Mouse (Mus musculus): ENCODE measurements at regions not wholly inside any gene's neighbourhood (a gene's known extent, or its start where the extent isn't known, plus 50 kb on each side); places are given as distances from the start of the nearest gene placed in this dataset.
A peak's percentile ranks its signal among the peaks of the same experiment; 100 is the strongest.

DNA sequence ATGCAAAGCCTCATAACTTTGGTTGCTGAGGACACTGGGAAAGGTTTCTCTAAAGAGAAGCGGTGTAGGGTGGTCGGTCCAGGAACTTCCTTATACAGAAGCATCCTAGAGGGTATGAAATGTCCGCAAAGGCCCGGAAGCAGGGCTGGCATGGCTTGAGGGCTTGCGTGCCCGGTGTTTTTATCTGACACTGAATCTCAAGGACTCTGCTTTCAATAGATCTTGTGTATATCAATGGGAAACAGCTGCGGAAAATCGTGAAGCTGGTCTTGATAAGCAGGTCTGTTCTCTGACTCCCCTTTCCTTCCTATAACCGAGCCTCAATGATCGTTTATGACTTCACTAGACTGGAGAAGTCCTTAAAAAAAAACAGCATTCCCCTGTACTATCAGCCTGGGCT, 580.4 kb upstream of the Gm19410 start:
- Histone ChIP-seq H3K27ac (ENCODE audit: low read length) (no peak overlapping the region), H3K36me3 (ENCODE audit: control insufficient read depth, insufficient read depth) (no peaks in the 10 kb centered on the region), H3K9me3 (replicated peaks; ENCODE audit: control insufficient read depth, low read length) (no peaks in the 10 kb centered on the region), H3K4me1 (ENCODE audit: control insufficient read depth, insufficient read depth, low read length) (no peaks in the 10 kb centered on the region), H3K27me3 (ENCODE audit: control insufficient read depth, insufficient read depth, low read length) (no peaks in the 10 kb centered on the region), H3K4me3 (ENCODE audit: low read length) (no peak overlapping the region), H3K9ac (ENCODE audit: low read length) (no peak overlapping the region), H3K4me2 (ENCODE audit: low read depth, low read length) (no peak overlapping the region)
- 62% methylated on average over 10 of the region's 10 CpGs for WGBS
- no peak for ATAC-seq (replicated peaks; ENCODE audit: extremely low read depth, insufficient read depth, low FRiP score)

DNA sequence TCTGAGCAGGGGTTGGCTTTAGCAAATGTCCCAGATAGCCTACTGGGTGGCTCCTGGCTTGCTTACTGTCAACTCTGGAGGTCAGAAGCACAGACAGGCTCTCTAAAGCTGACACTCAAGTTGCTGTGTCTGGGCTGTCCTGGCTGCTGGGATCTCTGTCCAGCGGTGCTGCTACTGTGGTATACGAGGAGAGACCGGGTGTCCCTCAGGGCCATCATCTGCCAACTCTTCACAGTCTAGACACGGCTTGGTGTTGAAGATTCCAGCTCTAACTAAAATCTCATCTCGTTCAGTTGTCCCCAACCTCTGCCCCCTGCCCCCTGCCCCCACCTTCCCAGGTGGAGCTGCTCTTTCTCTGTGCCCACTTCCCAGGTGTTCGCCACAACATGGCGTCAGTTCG, 577.1 kb upstream of the Gm19410 start:
- no peak overlapping the region for H3K4me3 ChIP-seq (ENCODE audit: low read length)
- H3K27ac ChIP-seq (ENCODE audit: low read length) = no peak overlapping the region
- no peaks in the 10 kb centered on the region for H3K36me3 ChIP-seq (ENCODE audit: control insufficient read depth, insufficient read depth)
- H3K27me3 ChIP-seq (ENCODE audit: control insufficient read depth, insufficient read depth, low read length) = no peaks in the 10 kb centered on the region
- peaks cover 2% of the 10 kb centered on the region; the same call in 1 of the 2 replicates for H3K4me1 ChIP-seq (ENCODE audit: control insufficient read depth, insufficient read depth, low read length)
- no peak overlapping the region for H3K4me2 ChIP-seq (ENCODE audit: low read depth, low read length)
- ATAC-seq (replicated peaks; ENCODE audit: extremely low read depth, insufficient read depth, low FRiP score) = no peak
- no peak overlapping the region for H3K9ac ChIP-seq (ENCODE audit: low read length)
- no peaks in the 10 kb centered on the region for H3K9me3 ChIP-seq (replicated peaks; ENCODE audit: control insufficient read depth, low read length)
- 86% methylated on average over 8 of the region's 8 CpGs for WGBS

DNA sequence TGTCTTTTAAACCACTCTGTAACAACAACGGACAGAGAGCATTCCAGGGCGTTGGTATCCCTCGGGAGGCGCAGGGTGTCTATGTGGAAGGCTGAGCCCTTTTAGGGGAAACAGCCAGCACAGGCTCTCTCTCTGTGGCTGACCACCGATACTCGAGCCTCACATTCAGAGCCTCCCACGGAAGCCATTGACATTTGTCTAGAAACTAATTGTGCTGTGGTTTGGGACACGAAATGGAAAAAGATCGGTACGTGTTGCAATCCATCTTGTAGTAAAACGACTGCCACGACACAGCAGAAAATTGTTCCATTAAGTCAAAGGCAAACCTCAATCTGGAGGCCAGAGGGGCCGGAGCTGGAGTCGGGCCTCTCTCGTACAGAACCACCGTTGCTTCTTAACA, 575.9 kb upstream of the Gm19410 start:
- Histone ChIP-seq H3K36me3 (ENCODE audit: control insufficient read depth, insufficient read depth) (no peaks in the 10 kb centered on the region), H3K4me3 (ENCODE audit: low read length) (no peak overlapping the region), H3K27me3 (ENCODE audit: control insufficient read depth, insufficient read depth, low read length) (no peaks in the 10 kb centered on the region), H3K9ac (ENCODE audit: low read length) (no peak overlapping the region), H3K9me3 (replicated peaks; ENCODE audit: control insufficient read depth, low read length) (0 out of 2 replicates have a peak, but pooled peaks cover 5% of the 10 kb centered on the region), H3K27ac (ENCODE audit: low read length) (no peak overlapping the region), H3K4me2 (ENCODE audit: low read depth, low read length) (no peak overlapping the region), H3K4me1 (ENCODE audit: control insufficient read depth, insufficient read depth, low read length) (peaks cover 6% of the 10 kb centered on the region; the same call in 1 of the 2 replicates)
- no peak for ATAC-seq (replicated peaks; ENCODE audit: extremely low read depth, insufficient read depth, low FRiP score)
- WGBS = 75% methylated on average over 16 of the region's 16 CpGs

DNA sequence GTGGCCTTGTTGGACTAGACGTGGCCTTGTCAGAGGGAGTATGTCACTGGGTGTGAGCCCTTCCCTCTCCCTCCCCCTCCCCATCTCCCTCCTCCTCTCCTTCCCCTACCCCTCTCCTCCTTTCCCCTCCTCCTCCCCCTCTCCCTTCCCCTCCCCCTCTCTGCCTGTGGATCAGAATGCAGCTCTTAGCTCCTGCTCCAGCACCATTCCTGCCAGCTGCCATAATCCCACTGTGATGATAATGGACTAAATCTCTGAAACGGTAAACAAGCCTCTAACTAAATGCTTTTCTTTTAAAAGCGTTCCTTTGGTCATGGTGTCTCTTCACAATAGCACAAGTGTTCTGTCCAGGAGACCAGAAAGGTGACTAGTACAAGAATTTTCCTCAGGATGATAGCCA, 573.1 kb upstream of the Gm19410 start:
- ATAC-seq (replicated peaks; ENCODE audit: extremely low read depth, insufficient read depth, low FRiP score) = no peak
- no peak overlapping the region for H3K27ac ChIP-seq (ENCODE audit: low read length)
- no peak overlapping the region for H3K4me2 ChIP-seq (ENCODE audit: low read depth, low read length)
- H3K36me3 ChIP-seq (ENCODE audit: control insufficient read depth, insufficient read depth) = no peaks in the 10 kb centered on the region
- 55% methylated on average over 3 of the region's 3 CpGs for WGBS
- no peaks in the 10 kb centered on the region for H3K27me3 ChIP-seq (ENCODE audit: control insufficient read depth, insufficient read depth, low read length)
- peaks cover 6% of the 10 kb centered on the region; the same call in 1 of the 2 replicates for H3K4me1 ChIP-seq (ENCODE audit: control insufficient read depth, insufficient read depth, low read length)
- H3K9ac ChIP-seq (ENCODE audit: low read length) = no peak overlapping the region
- H3K9me3 ChIP-seq (replicated peaks; ENCODE audit: control insufficient read depth, low read length) = 0 out of 2 replicates have a peak, but pooled peaks cover 5% of the 10 kb centered on the region
- H3K4me3 ChIP-seq (ENCODE audit: low read length) = no peak overlapping the region

DNA sequence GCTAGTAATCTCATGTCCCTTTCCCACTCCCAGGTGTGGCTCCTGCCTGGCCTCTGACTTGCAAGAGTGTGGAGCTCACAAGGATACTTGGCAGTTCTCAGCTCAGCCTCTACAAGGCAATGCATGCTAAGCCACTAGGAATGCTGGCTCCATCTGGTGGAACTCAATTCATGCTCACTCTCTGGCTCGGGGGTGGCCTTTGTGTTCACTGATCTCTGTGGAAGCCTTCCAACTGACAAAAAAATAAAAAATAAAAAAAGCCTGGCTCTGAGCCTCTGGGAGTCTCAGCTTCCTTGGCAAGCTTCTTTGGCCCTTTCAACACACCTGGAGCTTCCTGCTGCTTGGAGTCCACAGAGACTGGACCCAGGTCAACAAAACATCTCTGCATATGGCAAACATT, 571.8 kb upstream of the Gm19410 start:
- no peaks in the 10 kb centered on the region for H3K36me3 ChIP-seq (ENCODE audit: control insufficient read depth, insufficient read depth)
- H3K4me2 ChIP-seq (ENCODE audit: low read depth, low read length) = no peak overlapping the region
- ATAC-seq (replicated peaks; ENCODE audit: extremely low read depth, insufficient read depth, low FRiP score) = peak; percentile 86
- H3K27me3 ChIP-seq (ENCODE audit: control insufficient read depth, insufficient read depth, low read length) = no peaks in the 10 kb centered on the region
- H3K4me1 ChIP-seq (ENCODE audit: control insufficient read depth, insufficient read depth, low read length) = peaks cover 6% of the 10 kb centered on the region; the same call in 1 of the 2 replicates
- H3K27ac ChIP-seq (ENCODE audit: low read length) = peak overlapping the region; percentile 34; the same call in 1 of the 2 replicates
- H3K9me3 ChIP-seq (replicated peaks; ENCODE audit: control insufficient read depth, low read length) = 0 out of 2 replicates have a peak, but pooled peaks cover 5% of the 10 kb centered on the region
- H3K9ac ChIP-seq (ENCODE audit: low read length) = no peak overlapping the region
- H3K4me3 ChIP-seq (ENCODE audit: low read length) = no peak overlapping the region
- WGBS = 13% methylated on average over 1 of the region's 1 CpGs

DNA sequence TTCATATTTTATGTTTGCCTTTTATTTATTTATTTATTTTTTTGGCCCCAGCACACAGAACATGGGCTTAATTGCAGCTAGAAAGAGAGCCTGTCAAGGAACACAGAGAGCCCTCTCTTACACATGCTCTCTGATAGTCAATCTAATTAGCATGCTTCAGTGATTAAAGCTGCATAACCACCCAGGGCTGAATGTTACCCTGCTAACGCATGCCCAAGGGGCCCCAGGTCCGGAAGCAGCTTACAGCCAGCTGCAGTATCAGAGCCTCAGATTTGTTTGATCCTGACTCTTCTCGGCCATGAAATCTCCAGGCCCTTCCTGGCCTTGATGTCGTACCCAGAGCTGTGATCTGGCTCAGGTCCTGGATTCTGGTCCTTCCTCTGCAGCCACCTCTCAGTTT, 569.4 kb upstream of the Gm19410 start:
- Histone ChIP-seq H3K27me3 (ENCODE audit: control insufficient read depth, insufficient read depth, low read length) (no peaks in the 10 kb centered on the region), H3K4me1 (ENCODE audit: control insufficient read depth, insufficient read depth, low read length) (peaks cover 6% of the 10 kb centered on the region; the same call in 1 of the 2 replicates), H3K9me3 (replicated peaks; ENCODE audit: control insufficient read depth, low read length) (0 out of 2 replicates have a peak, but pooled peaks cover 5% of the 10 kb centered on the region), H3K9ac (ENCODE audit: low read length) (no peak overlapping the region), H3K4me2 (ENCODE audit: low read depth, low read length) (no peak overlapping the region), H3K36me3 (ENCODE audit: control insufficient read depth, insufficient read depth) (no peaks in the 10 kb centered on the region), H3K4me3 (ENCODE audit: low read length) (no peak overlapping the region), H3K27ac (ENCODE audit: low read length) (no peak overlapping the region)
- WGBS = 51% methylated on average over 4 of the region's 4 CpGs
- no peak for ATAC-seq (replicated peaks; ENCODE audit: extremely low read depth, insufficient read depth, low FRiP score)

DNA sequence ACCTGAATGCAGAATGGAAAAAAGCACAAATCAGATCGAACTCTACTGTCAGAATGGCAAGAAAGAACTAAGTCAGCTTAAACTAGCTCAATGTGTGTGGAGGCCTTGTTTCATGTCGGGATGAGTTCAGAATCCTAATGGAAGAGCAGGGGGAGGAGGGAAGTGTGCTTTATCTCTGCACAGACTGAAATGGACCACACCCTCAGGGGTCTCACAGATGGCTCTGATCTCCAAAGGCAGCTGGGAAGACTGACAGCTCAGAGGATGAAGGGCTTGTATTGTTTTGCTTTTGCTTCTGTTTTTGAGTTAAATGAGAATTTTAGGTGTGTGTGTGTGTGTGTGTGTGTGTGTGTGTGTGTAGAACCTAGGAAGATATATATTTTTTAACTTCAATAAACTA, 566.8 kb upstream of the Gm19410 start:
- H3K36me3 ChIP-seq (ENCODE audit: control insufficient read depth, insufficient read depth) = no peaks in the 10 kb centered on the region
- H3K27me3 ChIP-seq (ENCODE audit: control insufficient read depth, insufficient read depth, low read length) = no peaks in the 10 kb centered on the region
- H3K4me3 ChIP-seq (ENCODE audit: low read length) = no peak overlapping the region
- 59% methylated on average over 2 of the region's 2 CpGs for WGBS
- 0 out of 2 replicates have a peak, but pooled peaks cover 2% of the 10 kb centered on the region for H3K4me1 ChIP-seq (ENCODE audit: control insufficient read depth, insufficient read depth, low read length)
- no peak for ATAC-seq (replicated peaks; ENCODE audit: extremely low read depth, insufficient read depth, low FRiP score)
- no peak overlapping the region for H3K27ac ChIP-seq (ENCODE audit: low read length)
- no peak overlapping the region for H3K9ac ChIP-seq (ENCODE audit: low read length)
- 0 out of 2 replicates have a peak, but pooled peaks cover 5% of the 10 kb centered on the region for H3K9me3 ChIP-seq (replicated peaks; ENCODE audit: control insufficient read depth, low read length)
- H3K4me2 ChIP-seq (ENCODE audit: low read depth, low read length) = no peak overlapping the region

DNA sequence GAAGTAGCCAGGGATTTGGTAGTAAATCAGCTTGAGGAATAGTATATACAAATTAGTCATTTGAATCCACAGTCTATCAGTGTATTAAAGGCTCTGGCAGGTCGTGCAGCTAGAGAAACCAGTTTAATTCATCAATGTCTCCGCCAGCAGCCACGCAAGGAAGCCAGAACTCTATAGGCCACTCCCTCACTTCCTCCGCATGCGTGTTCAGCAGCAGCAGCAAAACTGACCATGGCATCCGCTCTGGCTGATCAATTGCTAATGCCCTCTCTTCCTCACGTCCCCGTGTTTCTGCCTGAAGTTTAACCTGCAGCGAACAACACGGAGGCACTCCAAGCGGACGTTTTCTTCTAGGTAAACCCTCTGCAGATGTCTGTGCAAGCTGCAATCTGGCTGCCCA, 564.2 kb upstream of the Gm19410 start:
- ATAC-seq (replicated peaks; ENCODE audit: extremely low read depth, insufficient read depth, low FRiP score) = no peak
- WGBS = 52% methylated on average over 12 of the region's 12 CpGs

DNA sequence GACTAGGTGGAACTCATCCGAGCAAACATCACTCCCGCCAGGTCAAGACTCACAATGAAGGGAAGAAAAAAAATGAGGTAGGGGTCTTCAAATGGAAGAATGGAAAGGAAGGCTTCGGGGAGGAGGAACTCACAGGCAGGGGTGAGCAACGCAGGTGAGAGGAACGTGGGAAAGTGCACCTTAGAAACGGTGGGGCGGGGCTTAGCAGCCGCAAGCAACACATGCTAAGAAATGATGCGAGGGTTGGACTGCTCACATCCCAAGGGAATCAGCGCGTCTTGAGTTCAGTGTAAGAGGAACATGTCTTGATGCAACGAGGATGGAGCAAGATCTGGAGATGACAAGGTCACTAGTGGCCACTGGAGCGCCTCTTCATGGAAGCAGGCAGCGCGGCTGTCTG, 560.6 kb upstream of the Gm19410 start:
- ATAC-seq (replicated peaks; ENCODE audit: extremely low read depth, insufficient read depth, low FRiP score) = no peak
- no peak overlapping the region for H3K4me3 ChIP-seq (ENCODE audit: low read length)
- H3K27ac ChIP-seq (ENCODE audit: low read length) = peak overlapping the region; percentile 66

More for the DNA sequence above, 564.2 kb upstream of the Gm19410 start:
- H3K9ac ChIP-seq (ENCODE audit: low read length) = no peak overlapping the region
- H3K4me3 ChIP-seq (ENCODE audit: low read length) = no peak overlapping the region
- H3K9me3 ChIP-seq (replicated peaks; ENCODE audit: control insufficient read depth, low read length) = no peaks in the 10 kb centered on the region
- H3K27ac ChIP-seq (ENCODE audit: low read length) = no peak overlapping the region
- H3K4me2 ChIP-seq (ENCODE audit: low read depth, low read length) = no peak overlapping the region
- H3K4me1 ChIP-seq (ENCODE audit: control insufficient read depth, insufficient read depth, low read length) = peaks cover 9% of the 10 kb centered on the region
- no peaks in the 10 kb centered on the region for H3K36me3 ChIP-seq (ENCODE audit: control insufficient read depth, insufficient read depth)
- H3K27me3 ChIP-seq (ENCODE audit: control insufficient read depth, insufficient read depth, low read length) = no peaks in the 10 kb centered on the region

More for the DNA sequence above, 560.6 kb upstream of the Gm19410 start:
- Histone ChIP-seq H3K4me1 (ENCODE audit: control insufficient read depth, insufficient read depth, low read length) (peaks cover 22% of the 10 kb centered on the region), H3K9ac (ENCODE audit: low read length) (no peak overlapping the region), H3K9me3 (replicated peaks; ENCODE audit: control insufficient read depth, low read length) (no peaks in the 10 kb centered on the region), H3K36me3 (ENCODE audit: control insufficient read depth, insufficient read depth) (no peaks in the 10 kb centered on the region), H3K4me2 (ENCODE audit: low read depth, low read length) (peak overlapping the region; percentile 59), H3K27me3 (ENCODE audit: control insufficient read depth, insufficient read depth, low read length) (no peaks in the 10 kb centered on the region)
- 61% methylated on average over 15 of the region's 15 CpGs for WGBS
